Mouse (Mus musculus): ENCODE results near the gene Slc29a2. TPM values are rescaled to one million over a fixed set of nuclear protein-coding genes. Genes with fewer than 3 reads are reported as not detected.
"Not testable (repeated sequence)": the region's sequence is repeated elsewhere in the genome, so short reads cannot be mapped to it uniquely, and the experiment has no call there.

Slc29a2 gene
- 1 to 10 TPM; 6.6 to 7.2 TPM for total RNA-seq (2021)
- long read RNA-seq, experiment 1, partial matches to known transcripts = 0 of 3 reads
- long read RNA-seq, experiment 1, other reads (novel, unspliced or antisense) = 0 of 3 reads
- long read RNA-seq, experiment 2, partial matches to known transcripts = 2 of 11 reads
- long read RNA-seq, experiment 2, other reads (novel, unspliced or antisense) = 6 of 11 reads

DNA sequence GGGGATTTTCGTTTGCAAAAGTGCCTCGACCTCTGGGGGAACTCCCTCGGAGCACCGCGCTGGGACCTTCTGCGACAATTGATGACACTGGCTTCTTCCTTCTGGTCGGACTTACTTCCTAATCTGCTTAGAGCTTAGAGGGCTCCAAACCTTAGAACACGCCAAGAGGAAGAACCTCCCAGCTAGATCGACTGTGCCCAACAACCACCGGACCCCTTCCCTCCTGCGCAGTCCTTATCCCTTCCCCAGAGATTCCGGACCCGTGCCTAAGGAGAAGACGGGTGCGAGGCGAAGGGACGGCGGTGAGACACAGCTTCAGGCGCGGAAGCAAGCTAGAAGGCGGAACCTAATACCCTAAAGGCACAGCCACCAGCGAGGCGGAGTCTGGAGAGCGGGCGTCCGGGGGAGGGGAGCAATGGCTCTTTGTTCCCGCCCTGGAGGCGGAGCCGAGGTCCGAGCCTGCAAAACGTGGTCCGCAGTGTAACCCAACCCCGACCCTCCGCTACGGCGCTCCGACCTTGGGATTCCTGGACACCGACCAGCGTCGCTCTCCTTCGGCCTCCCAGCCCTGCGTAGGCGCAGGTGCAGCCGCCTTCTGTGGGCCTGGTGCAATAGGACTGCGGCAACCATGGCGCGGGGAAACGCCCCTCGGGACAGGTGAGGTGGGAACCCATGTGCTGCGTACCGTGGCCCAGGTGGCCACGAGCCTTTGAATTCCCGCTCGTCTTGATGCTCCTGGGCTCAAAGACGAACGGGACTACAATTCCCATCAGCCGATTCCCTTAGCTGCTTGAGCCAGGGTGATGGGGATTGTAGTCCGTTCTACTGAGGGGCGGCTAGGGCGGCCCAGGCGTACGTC lies at the start of gene Slc29a2:
Slc29a2 (plus strand) TSS at position 240 of the 859 bp plus-strand sequence.
- peak; percentile 76 to 84 for DNase-seq (ENCODE audit: low spot score in 2 of 2)

DNA sequence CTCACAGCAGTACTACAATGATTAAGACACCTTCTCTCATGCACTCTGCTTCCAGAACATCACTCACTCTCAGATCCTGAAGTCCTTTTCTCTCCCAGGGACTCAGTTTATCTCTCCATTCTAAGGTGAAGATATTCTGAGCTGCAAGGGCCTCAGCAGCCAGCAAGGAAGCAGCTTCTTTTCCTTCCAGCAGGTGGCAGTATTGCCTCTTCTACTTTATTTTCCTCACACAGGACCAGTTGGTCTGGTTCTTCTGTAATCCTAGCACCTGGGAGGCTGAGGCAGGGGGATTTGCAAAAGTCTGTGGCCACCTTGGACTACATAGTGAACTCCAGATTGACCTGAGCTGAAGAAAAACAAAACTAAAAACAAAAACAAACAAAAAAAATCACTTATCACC lies 41.9 kb upstream of the Slc29a2 start:
- DNase-seq (ENCODE audit: low spot score in 2 of 2) = no peak

DNA sequence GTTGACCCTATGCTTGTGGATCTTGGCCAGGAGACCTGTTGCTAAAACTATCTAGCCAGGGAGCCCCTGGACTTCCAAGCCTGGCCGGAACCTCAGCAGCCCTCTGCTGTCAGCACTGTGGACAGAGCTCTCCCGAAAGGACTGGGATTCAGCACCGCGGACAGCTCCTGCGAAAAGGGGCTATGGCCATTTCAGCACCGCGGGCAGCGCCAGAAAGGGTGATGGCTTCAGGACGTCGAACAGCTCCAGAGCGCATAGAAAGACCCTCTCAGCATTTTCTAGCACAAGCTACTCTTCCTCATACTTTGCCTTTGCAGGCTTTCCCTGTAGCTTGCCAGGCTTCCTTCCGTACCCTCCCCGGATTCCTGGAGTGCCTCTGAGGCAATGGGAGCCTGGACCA lies 34.6 kb upstream of the Slc29a2 start:
- peak; percentile 85 to 90 for DNase-seq (ENCODE audit: low spot score in 2 of 2)

DNA sequence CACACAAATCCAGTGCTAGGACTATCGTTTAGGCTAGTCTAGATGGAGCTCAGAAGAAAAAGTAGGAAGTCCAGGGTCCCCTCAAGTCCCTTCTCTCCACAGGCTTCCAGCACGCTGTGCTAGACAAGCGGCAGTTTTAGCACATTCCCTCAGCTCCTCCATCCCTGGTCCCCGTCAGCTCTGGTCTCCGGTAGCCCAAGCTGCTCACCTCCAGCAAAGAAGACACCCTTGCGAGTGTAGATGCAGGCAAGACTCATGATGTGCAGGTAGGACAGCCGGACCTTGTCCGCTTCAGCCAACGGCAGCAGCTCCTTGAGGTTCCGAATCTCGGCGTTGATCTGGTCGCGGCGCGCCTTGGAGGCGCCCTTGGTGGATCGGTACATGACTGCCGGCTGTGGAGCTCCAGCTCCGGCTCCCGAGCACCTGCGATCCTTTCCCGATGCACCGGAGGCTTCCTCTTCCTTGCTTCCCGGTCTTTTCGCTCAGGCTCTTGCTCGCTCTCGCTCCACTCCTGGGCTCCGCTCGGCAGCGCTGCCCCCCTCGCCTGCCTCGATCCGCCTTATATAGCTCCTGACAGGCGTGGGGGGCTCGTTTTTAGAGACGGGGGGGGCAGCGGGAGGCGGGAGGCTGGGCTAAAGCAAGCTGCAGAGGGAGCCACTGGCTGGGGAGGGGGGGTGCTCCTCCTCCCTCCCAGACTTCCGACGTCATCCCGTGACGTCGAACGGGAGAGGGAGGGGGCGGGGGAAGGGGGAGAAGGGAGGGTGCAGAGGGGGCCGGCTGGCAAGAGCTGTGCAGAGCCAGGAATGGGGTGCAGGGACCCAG lies 34.0 kb upstream of the Slc29a2 start:
- DNase-seq (ENCODE audit: low spot score in 2 of 2) = no peak

DNA sequence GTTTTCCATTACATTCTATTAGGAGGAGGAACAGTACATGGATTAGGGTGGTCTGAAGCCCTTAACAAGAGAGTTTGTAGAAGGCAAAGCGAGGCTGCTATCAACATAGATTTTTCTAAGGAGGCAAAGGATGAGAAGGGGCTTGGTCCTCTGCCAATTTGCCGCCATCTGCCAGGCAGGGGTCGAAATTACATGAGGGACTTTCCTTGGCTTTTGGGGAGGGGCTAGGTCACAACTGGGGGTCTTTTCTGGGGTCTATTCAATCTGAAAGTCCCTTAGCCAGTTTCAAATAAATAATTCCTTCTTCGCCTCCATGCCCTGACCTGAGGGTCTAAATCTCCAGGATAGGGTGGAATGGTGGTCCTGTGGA lies 33.4 kb upstream of the Slc29a2 start, which contains the start of gene Npas4:
Npas4 (minus strand) TSS at position 61 of the 370 bp plus-strand sequence.
- no peak for DNase-seq (ENCODE audit: low spot score in 2 of 2)

DNA sequence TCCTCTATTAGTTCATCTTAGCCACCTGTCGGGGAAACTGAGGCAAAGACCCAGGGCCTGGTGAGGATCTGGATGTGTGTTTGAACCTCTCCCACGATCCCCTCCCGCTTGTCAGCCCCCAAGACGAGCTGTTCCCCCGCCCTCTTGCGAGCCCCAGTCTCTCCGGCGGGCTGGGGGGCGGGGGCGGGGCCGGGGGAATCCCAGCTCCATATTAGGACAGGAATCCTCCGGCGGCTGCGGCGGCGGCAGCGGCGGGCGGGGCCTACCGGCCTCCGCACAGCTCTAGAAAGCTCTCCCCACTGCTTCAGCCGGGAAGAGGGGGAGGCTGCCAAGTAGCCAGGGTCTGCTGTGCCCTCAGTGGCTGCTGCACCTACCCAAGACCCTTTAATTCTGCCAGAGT lies 32.9 kb upstream of the Slc29a2 start:
- DNase-seq (ENCODE audit: low spot score in 2 of 2) = no peak

DNA sequence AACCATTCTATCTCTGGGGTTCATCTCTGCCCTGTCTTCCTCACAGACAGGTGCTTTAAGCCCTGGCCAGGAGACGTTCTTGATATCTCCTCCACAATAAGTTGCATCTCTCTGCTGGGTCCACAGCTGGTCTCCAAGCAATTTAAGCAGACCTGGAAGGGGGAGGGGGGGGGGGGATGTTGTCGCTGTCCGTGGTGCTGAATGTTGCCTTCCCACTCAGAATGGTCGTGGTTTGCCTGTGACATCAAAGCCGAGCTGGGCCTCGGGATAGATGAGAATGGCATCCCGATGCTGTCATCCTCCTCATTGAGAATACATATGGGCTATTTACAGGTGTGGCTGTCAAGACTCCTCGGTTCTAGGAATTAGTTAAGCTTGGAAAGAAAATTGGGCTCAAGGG lies 31.3 kb upstream of the Slc29a2 start:
- DNase-seq (ENCODE audit: low spot score in 2 of 2) = no peak

DNA sequence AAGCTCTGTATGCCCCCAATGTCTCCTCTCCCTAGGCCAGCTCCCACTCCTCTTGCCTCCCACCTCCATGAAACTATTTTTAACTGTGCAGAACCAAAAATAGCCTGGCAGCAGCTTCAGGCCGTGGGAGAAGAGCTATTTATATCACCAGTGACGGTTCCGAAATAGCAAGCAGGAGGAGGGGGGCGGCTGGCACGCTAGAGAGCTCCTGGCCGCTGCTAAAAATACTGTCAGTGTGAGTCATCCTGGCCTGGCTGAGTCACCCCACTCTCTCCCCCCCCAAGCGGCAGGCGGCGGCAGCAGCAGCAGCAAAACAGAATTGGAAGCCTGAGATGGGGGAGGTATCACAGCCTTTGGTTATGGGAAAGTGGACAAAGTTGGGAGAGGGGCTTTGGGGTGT lies 30.8 kb upstream of the Slc29a2 start:
- peak; percentile 27 to 59 for DNase-seq (ENCODE audit: low spot score in 2 of 2)

DNA sequence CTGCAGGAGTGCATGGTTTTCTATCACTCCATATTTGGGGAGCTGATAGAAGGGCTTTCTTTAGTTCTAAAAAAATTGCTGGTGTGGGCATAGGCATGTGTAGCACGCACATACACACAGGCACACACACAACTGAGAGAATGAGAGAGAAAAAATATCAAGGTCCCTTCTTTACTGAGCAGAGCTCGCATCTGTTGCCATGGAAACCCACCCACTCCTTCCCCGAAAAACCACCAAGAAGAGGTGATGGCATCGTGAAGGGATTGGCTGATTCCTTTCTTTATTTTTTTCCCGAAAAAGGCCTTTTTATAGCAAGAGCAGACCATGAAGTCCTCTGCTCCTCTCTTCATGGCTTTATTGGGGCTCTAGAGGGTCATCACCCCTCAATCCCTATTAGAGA lies 29.6 kb upstream of the Slc29a2 start:
- no peak for DNase-seq (ENCODE audit: low spot score in 2 of 2)

DNA sequence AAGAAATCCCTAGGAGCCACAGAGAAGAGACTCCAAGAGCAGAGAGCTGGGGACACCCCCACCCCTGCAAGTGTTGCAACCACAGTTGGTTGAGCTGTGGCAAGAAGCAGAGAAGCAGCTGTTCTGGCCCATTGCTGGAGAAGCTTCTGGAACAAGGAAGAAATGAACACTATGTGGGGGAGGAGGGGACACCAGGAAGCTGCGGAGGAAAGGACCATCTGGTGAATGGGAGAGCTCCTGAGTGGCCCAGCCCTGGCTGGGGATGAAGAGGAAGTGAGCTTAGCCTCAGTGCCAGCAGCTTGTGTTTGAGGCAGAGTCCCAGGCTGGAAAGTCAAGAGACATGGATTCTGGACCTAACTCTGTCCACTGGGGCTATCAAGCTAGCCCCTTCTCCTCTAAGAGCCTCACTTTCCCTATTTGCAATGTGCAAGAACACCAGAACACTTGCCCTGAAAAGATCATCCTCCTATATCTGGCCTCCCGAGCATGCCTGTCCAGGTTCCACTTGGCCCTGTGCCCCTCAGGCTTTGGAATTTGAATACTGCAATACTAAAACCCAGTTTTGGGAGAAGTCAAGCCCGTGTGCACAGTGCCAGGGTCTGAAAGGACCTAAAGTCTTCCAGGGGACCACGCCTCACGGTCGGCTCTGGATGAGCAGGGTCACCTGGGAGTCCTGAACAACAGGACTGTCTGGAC lies 24.1 kb upstream of the Slc29a2 start:
- DNase-seq (ENCODE audit: low spot score in 2 of 2) = no peak

DNA sequence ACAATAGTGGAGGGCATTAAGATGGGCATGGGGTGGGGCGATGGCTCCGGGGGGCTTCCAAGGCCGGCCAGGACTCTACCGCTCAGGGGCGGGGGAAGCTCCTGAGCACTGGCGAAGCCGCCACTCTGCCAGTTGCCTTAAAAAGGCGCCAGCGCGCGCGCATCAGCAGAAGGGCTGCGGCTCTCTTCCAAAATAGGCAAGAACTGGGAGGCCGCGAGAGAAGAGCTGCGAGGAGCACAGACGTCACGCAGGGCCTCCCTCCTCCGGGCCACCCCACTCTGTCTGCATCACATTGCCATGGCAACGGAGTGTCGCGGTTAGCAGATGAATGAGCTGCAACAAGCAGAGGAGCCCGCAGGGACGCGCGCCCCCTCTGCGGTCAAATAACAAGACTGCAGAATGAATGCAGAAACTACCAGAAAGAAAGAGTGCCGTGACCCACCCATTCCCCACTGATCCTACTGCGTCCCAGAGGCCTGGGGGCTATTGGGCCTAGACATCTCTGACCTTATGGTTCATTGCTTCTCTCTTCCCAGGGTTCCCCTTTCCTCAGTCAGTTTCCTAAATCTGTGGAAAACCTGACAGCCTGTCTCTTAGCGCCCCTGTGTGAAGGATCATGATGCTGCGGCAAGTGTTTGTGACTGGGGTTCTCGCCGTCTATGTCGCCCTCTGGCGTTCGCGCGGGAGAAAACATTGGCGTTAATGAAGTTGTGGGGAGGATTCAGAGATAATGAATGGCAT lies 21.8 kb upstream of the Slc29a2 start:
- DNase-seq (ENCODE audit: low spot score in 2 of 2) = peak; percentile 51 to 59

DNA sequence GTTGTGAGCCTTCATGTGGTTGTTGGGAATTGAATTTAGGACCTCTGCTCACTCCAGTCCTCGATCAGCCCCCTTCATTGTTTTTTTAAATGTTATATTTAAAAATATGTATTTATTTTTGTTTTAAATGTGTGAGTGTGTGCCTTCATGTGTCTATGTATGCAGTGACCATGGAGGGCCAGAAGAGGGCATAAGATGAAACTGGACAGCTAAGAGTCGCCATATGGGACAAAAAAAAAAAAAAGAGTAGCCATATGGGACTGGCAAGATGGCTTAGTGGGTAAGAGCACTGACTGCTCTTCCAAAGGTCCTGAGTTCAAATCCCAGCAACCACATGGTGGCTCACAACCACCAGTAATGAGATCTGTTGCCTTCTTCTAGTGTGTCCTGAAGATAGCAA lies 20.0 kb upstream of the Slc29a2 start:
- DNase-seq (ENCODE audit: low spot score in 2 of 2) = not testable (repeated sequence)

DNA sequence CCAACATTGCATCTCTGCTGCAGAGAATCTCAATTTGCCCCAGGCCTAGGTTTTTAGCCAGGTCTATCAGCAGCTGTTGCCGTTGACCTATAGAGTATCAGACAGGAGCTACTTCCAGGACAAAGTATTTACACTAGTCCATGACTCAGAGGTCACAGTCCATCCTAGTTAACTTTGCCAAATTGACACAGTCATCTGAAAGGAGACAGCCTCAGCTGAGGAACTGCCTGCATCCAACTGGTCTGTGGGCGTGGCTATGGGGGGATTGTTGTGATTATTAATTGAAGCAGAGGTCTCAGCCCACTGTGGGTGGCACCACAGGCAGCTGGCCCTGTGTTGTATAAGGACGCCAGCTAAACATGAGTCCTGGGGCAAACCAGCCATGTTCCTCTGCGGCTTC lies 18.7 kb upstream of the Slc29a2 start:
- no peak for DNase-seq (ENCODE audit: low spot score in 2 of 2)

DNA sequence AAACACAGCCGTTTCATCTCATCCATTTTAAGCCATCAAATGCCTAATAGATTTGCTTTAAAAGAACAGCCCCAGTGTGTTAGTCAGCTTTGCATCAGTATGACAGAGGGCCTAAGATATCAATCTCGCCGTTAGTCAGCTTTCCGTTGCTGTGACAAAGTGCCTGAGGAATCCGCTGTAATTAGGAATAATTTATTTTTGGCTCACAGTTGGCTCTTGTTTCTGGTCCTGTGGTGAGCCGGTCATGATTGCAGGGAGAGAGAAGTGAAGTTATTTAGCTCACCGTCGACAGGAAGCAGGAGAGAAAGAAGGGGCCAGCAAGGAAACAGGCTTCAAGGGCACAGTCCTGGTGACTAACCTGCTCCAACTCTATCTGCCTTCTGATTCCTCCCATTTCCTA lies 10.5 kb upstream of the Slc29a2 start:
- DNase-seq (ENCODE audit: low spot score in 2 of 2) = no peak

DNA sequence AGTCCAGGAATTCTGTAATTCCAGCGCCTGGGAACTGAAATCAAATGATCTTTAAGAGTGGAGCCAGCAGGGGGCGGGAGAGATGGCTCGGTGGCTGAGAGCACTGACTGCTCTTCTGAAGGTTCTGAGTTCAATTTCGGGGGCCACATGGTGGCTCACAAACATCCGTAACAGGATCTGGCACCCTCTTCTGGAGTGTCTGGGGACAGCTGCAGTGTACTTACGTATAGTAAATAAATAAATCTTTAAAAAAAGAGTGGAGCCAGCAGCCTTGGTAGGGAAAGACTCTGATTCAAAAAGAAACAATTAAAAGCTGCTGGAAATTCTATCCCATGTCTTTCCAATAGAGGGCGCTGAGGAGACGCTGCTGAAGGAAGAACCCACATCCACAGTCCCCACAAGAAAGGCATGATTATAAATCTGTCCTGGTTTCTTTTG lies 8.7 kb upstream of the Slc29a2 start:
- no peak for DNase-seq (ENCODE audit: low spot score in 2 of 2)

DNA sequence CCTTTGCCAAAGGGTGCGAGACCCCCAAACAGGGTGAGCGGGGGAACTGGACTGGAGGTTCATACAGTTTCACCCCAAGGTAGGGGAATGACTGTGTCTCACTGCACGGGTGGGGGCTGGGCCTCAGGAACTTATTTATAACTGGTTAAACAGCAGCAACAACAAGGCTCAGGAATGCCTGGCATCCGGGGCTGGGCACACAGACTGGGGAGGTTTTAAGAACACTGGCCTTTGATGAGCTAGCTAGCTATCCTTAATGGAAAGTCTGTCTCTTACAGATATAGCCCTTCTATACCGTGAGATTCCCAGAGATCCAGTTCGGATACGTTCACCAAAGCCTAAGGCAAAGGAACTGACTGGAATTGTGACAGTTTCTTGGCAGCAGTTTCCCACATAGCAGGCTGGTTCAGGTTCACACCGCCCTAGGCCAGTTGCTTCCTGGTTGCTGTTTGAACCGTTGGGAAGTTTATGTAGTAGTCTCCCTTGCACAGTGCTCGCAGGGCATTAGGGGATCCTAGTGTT lies 7.4 kb upstream of the Slc29a2 start:
- no peak for DNase-seq (ENCODE audit: low spot score in 2 of 2)

DNA sequence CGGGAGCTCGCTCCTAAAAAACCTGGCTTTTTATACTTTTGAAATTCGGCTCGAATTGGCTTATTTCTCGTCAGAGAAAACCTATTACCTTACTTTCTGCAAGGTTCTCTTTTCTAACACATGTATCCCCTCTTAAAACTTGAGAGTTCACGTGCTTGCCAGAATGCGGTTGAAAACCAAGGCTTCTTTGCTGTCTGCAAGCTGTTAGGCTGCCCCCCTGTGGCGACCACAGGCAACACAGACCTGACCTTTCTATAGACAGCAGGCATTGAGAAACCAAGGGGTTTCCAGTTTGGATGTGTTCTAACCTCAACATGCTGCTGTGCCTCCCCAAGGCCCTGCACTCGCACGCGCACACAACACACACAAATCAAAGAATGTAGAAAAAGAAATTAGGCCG lies 6.9 kb upstream of the Slc29a2 start:
- DNase-seq (ENCODE audit: low spot score in 2 of 2) = peak in 1 of 2 experiments; percentile 46

DNA sequence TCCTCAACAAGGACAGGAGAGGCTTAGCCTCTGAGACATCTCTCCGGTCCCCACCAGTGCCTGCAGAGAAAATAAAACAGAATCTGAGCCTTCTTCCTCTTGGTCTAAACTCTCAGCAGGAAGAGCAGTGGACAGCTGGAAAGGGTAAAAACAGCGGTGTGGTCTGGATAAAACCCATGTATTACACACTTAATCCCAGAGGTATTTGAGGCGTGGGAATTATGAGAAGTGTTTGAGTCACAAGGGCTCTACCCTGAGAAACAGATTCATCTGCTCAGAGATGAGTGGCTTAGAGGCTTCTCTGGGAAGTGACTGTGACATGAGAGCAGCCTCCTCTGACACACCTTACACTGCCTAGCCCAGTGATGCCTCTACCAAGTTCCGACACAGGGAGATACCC lies 6.0 kb upstream of the Slc29a2 start:
- no peak for DNase-seq (ENCODE audit: low spot score in 2 of 2)

DNA sequence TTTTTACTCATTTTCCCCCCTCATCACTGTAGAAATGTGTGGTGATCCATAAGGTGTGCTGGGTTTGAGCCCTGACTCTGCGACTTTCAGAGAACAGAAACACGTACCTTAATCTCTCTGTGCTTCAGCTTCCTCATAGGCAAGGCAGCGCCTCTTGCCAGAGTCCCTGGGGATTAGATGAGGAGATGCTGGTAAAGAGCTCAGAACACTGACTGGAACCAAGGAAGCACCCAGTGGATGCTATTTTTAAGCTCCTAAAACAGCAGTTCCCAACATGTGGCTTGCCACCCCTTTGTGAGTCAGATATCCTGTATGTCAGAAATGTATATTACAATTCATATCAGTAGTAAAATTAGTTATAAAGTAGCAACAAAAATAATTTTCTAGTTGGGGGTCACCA lies 5.5 kb upstream of the Slc29a2 start:
- no peak for DNase-seq (ENCODE audit: low spot score in 2 of 2)

DNA sequence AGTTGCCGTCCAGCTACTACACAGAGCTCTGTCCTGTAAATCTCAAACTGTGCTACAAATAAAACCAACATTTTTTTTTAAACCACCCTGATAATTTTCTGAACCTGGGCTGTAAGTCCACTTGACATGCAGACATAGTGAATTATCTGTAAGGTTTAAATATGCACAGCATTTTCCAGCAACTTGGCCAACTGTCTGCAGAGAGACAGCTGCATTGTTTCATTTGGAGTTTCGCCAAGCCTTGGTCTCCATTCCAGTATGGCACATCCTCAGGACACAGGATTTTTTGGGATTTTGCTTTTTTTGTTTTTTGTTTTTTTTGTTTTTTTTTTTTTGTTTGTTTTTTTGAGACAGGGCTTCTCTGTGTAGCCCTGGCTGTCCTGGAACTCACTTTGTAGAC lies 2.2 kb upstream of the Slc29a2 start:
- no peak for DNase-seq (ENCODE audit: low spot score in 2 of 2)

Data from adrenal gland, postnatal 4 days (tissue).